Mouse (Mus musculus): ENCODE data around the gene Nubpl.

GRCm38 (mm10) chr12:52288537-52288936 lies 191.0 kb downstream of the Nubpl start:
- no peak for TF ChIP-seq HCFC1 (IDR thresholded peaks at IDR 0.05; ENCODE audit: borderline replicate concordance, insufficient read depth, low read length)
- no peak for TF ChIP-seq ZC3H11A (IDR thresholded peaks at IDR 0.05; ENCODE audit: borderline replicate concordance, low read depth, low read length)
- TF ChIP-seq MAFK (IDR thresholded peaks at IDR 0.05; ENCODE audit: insufficient read depth, low read depth, low read length): no peak
- no peak for TF ChIP-seq ZNF384 (IDR thresholded peaks at IDR 0.05; ENCODE audit: low read depth, low read length)
